Mouse (Mus musculus) MEL (cell line): Measurements from ENCODE around the gene Wfdc9. TPM values are rescaled to one million over a fixed set of nuclear protein-coding genes. Genes with fewer than 3 reads are reported as not detected.

Experiments
- DNase-seq: peaks from one replicate; pipeline ENCODE4 v3.0.0; 2011; ENCODE audit warnings: low read depth, low spot score
- H3K27ac ChIP-seq: 2 replicates; pipeline ENCODE4 v1.5.1; 2012; ENCODE audit warnings: low read depth, mild to moderate bottlenecking, control low read depth, low read length, moderate library complexity; ENCODE audit not compliant: control insufficient read depth
- H3K27me3 ChIP-seq, 2 experiments: fragments of 150-350 bp in 1 of 2; sonication (generic) in 1 of 2; 2 replicates each; pipeline ENCODE4 v1.6.1; 2012; ENCODE audit warnings: low read length in 2 of 2, mild to moderate bottlenecking in 2 of 2, improper control_type of control experiment in 1 of 2, moderate library complexity in 1 of 2; ENCODE audit not compliant: insufficient read depth in 2 of 2, control insufficient read depth in 1 of 2
- H3K36me3 ChIP-seq, 2 experiments: 2 replicates each; pipeline ENCODE4 v1.6.1; 2012 to 2014; ENCODE audit warnings: low read length in 2 of 2, improper control_type of control experiment in 1 of 2, inconsistent platforms in 1 of 2, mild to moderate bottlenecking in 1 of 2; ENCODE audit not compliant: insufficient read depth in 2 of 2, control insufficient read depth in 1 of 2
- H3K4me1 ChIP-seq, 2 experiments: fragments of 150-350 bp in 1 of 2; sonication (generic) in 1 of 2; 2 replicates each; pipeline ENCODE4 v1.6.1; 2012; ENCODE audit warnings: low read length in 2 of 2, improper control_type of control experiment in 1 of 2, mild to moderate bottlenecking in 1 of 2; ENCODE audit not compliant: insufficient read depth in 2 of 2, control insufficient read depth in 1 of 2
- H3K4me3 ChIP-seq, 2 experiments: fragments of 150-350 bp in 1 of 2; sonication (generic) in 1 of 2; 2 replicates each; pipeline ENCODE4 v1.5.1; 2012; ENCODE audit warnings: low read depth in 2 of 2, low read length in 2 of 2, mild to moderate bottlenecking in 2 of 2, moderate library complexity in 2 of 2, control low read depth in 1 of 2, improper control_type of control experiment in 1 of 2; ENCODE audit not compliant: control insufficient read depth in 1 of 2, insufficient read depth in 1 of 2
- H3K79me2 ChIP-seq: 2 replicates; pipeline ENCODE4 v1.6.1; 2012; ENCODE audit warnings: mild to moderate bottlenecking, low read length, moderate library complexity; ENCODE audit not compliant: control insufficient read depth, poor library complexity, insufficient read depth
- H3K9ac ChIP-seq: 2 replicates; pipeline ENCODE4 v1.6.1; 2012; ENCODE audit warnings: low read depth, mild to moderate bottlenecking, control low read depth, low read length, moderate library complexity; ENCODE audit not compliant: control insufficient read depth, poor library complexity, severe bottlenecking
- H3K9me3 ChIP-seq: fragments of 150-350 bp; sonication (generic); replicated peaks from 2 replicates; pipeline ENCODE4 v1.6.1; 2012; ENCODE audit warnings: mild to moderate bottlenecking, low read length, improper control_type of control experiment, moderate library complexity; ENCODE audit not compliant: insufficient read depth
- E2F4 ChIP-seq: IDR thresholded peaks from 2 replicates; pipeline ENCODE4 v1.6.1; 2011; ENCODE audit warnings: low read depth, low read length, improper control_type of control experiment, borderline replicate concordance
- ELF1 ChIP-seq: IDR thresholded peaks from 2 replicates; pipeline ENCODE4 v1.6.1; 2014; ENCODE audit warnings: low read depth, mild to moderate bottlenecking, inconsistent platforms, low read length, improper control_type of control experiment, moderate library complexity
- EP300 ChIP-seq, 2 experiments: IDR thresholded peaks; 2 replicates each; pipeline ENCODE4 v1.6.1; 2011; ENCODE audit warnings: improper control_type of control experiment in 2 of 2, low read length in 2 of 2, low read depth in 1 of 2, mild to moderate bottlenecking in 1 of 2
- ETS1 ChIP-seq: IDR thresholded peaks from 2 replicates; pipeline ENCODE4 v1.6.1; 2012; ENCODE audit warnings: low read depth, mild to moderate bottlenecking, inconsistent platforms, low read length, improper control_type of control experiment, moderate library complexity
- GABPA ChIP-seq: IDR thresholded peaks from 2 replicates; pipeline ENCODE4 v1.6.1; 2012; ENCODE audit warnings: low read depth, mild to moderate bottlenecking, inconsistent platforms, low read length, improper control_type of control experiment, moderate library complexity
- JUND ChIP-seq: IDR thresholded peaks from 2 replicates; pipeline ENCODE4 v1.6.1; 2011; ENCODE audit warnings: low read depth, mild to moderate bottlenecking, improper control_type of control experiment, low read length
- MAX ChIP-seq: IDR thresholded peaks from 2 replicates; pipeline ENCODE4 v1.6.1; 2011; ENCODE audit warnings: low read length, improper control_type of control experiment
- MYB ChIP-seq: IDR thresholded peaks from 2 replicates; pipeline ENCODE4 v1.6.1; 2011; ENCODE audit warnings: mild to moderate bottlenecking, low read depth, low read length, improper control_type of control experiment
- MYC ChIP-seq: IDR thresholded peaks from 2 replicates; pipeline ENCODE4 v1.6.1; 2011; ENCODE audit warnings: low read depth, mild to moderate bottlenecking, low read length, improper control_type of control experiment, moderate library complexity
- NRF1 ChIP-seq: IDR thresholded peaks from 2 replicates; pipeline ENCODE4 v1.6.1; 2014; ENCODE audit warnings: low read depth, mild to moderate bottlenecking, inconsistent platforms, low read length, improper control_type of control experiment, moderate library complexity; ENCODE audit not compliant: poor library complexity, insufficient read depth, severe bottlenecking
- POLR2AphosphoS2 ChIP-seq: IDR thresholded peaks from 2 replicates; pipeline ENCODE4 v1.6.1; 2011; ENCODE audit warnings: low read length, improper control_type of control experiment
- RAD21 ChIP-seq: IDR thresholded peaks from 2 replicates; pipeline ENCODE4 v1.6.1; 2011; ENCODE audit warnings: mild to moderate bottlenecking, low read depth, low read length, improper control_type of control experiment
- SIN3A ChIP-seq: IDR thresholded peaks from 2 replicates; pipeline ENCODE4 v1.6.1; 2012; ENCODE audit warnings: low read length, improper control_type of control experiment, inconsistent platforms
- TAL1 ChIP-seq: IDR thresholded peaks from 2 replicates; pipeline ENCODE4 v1.6.1; 2012; ENCODE audit warnings: mild to moderate bottlenecking, inconsistent platforms, low read length, moderate library complexity, mixed read lengths
- ZC3H11A ChIP-seq: IDR thresholded peaks from 2 replicates; pipeline ENCODE4 v1.6.1; 2012; ENCODE audit warnings: low read depth, mild to moderate bottlenecking, inconsistent platforms, low read length, improper control_type of control experiment
- ZKSCAN1 ChIP-seq: IDR thresholded peaks from 2 replicates; pipeline ENCODE4 v1.6.1; 2012; ENCODE audit warnings: low read depth, mild to moderate bottlenecking, inconsistent platforms, low read length, improper control_type of control experiment, moderate library complexity
- ZMIZ1 ChIP-seq: IDR thresholded peaks from 2 replicates; pipeline ENCODE4 v1.6.1; 2012; ENCODE audit warnings: low read depth, mild to moderate bottlenecking, inconsistent platforms, low read length, improper control_type of control experiment, moderate library complexity
- polyA plus RNA-seq, 2 experiments: library from polyadenylated mRNA; stranded (reverse) in 1 of 2; unstranded in 1 of 2; fragments of >175 nt in 1 of 2; fragments of >200 nt in 1 of 2; gene quantifications; 2 replicates each; pipeline versions ENCODE4 v1.2.1 to v1.2.4; 2012; ENCODE audit warnings: low replicate concordance in 2 of 2, low read depth in 1 of 2; ENCODE audit not compliant: insufficient read length in 2 of 2, insufficient read depth in 1 of 2, missing spikeins in 1 of 2
- total RNA-seq: library from RNA; depleted of rRNA; stranded (reverse); fragments of 300-350 nt; gene quantifications from 2 replicates; pipeline ENCODE4 v1.2.3, GENCODE M21; 2012

The Wfdc9 gene
- total and polyA plus RNA-seq, 3 experiments: not detected

DNA sequence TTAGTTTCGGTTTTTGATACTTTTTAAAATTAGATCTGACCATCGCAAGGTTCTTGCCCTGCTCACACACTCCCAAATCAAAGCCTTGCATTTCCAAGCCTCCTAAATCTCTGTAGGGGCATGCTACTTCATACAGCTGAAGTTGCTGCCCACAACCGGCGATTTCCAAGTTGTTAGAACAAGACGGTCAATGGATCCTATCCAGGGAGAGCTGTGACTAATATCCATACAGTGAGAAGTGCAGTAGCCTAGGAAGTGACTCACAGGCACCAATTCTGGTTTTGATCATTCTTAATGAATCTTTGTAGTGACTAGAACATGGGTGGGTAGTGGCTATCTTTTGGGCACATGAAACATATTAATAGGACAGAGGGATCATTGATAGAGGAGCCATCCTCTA, 45.4 kb upstream of the Wfdc9 start:
- Histone ChIP-seq H3K27ac (no peak overlapping the region), H3K9me3 (no peaks in the 10 kb centered on the region), H3K36me3 (no peaks in the 10 kb centered on the region), H3K27me3 (peaks cover 17 to 18% of the 10 kb centered on the region in 2 experiments), H3K4me1 (no peaks in the 10 kb centered on the region)
- TF ChIP-seq RAD21 (no peak), TAL1 (no peak), JUND (no peak), ZC3H11A (no peak), E2F4 (no peak), GABPA (no peak), MYC (no peak), ELF1 (no peak), POLR2AphosphoS2 (no peak), ETS1 (no peak), MYB (no peak), MAX (no peak), NRF1 (no peak), ZKSCAN1 (no peak), SIN3A (no peak), EP300 (IDR thresholded peaks at IDR 0.05; ENCODE audit: low read depth in 1 of 2, low read length in 2 of 2) (no peak)
- TF ChIP-seq, all 39 proteins: peak for 0
- no peak overlapping the region for H3K9ac ChIP-seq
- no peak for DNase-seq
- H3K4me3 ChIP-seq: no peak overlapping the region
- H3K79me2 ChIP-seq: no peaks in the 10 kb centered on the region

DNA sequence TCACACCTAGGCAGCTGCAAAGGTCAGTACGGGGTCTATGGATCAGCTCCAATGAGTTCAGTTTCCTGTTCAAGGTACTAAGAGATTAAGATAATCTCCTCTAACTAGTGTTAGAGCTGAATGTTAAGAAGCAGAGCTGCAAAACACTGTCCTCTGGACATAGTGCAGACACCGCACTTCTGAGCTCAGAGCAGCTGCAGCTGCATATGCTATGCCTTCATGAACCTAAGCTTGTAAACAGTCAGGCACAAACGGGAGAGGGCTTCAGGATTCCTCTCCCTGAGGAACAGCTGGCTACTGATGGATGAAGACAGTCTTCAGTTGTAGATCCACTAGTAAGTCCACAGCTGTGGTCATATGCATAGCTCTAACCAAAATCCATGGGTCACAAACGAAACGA, 44.6 kb upstream of the Wfdc9 start:
- H3K36me3 ChIP-seq: no peaks in the 10 kb centered on the region
- no peak overlapping the region for H3K9ac ChIP-seq
- H3K27me3 ChIP-seq: peaks cover 19 to 20% of the 10 kb centered on the region in 2 experiments
- H3K9me3 ChIP-seq: no peaks in the 10 kb centered on the region
- no peaks in the 10 kb centered on the region for H3K4me1 ChIP-seq
- TF ChIP-seq ZKSCAN1 (no peak), ZMIZ1 (no peak), MYC (no peak)
- DNase-seq: no peak
- no peaks in the 10 kb centered on the region for H3K79me2 ChIP-seq
- H3K27ac ChIP-seq: no peak overlapping the region
- no peak overlapping the region for H3K4me3 ChIP-seq
